Mouse (Mus musculus) liver, embryonic 11.5 days (tissue): ENCODE measurements around the gene Pdk2. TPM values are rescaled to one million over a fixed set of nuclear protein-coding genes. Genes with fewer than 3 reads are reported as not detected.

Experiments used
- ATAC-seq: fragments of 200-750 bp; cut with Nextera tagmentation; replicated peaks from 2 replicates; pipeline ENCODE4 v1.8.0; 2017; ENCODE audit warnings: moderate number of reproducible peaks, mild to moderate bottlenecking, moderate TSS enrichment, moderate library complexity; ENCODE audit not compliant: low FRiP score
- DNase-seq: peaks from one replicate; pipeline ENCODE4 v3.0.0-alpha.2; 2017; ENCODE audit warnings: low spot score
- H3K27ac ChIP-seq: fragments of 300-500 bp; sonication (generic); 2 replicates; pipeline ENCODE4 v1.5.1; 2014; ENCODE audit warnings: mild to moderate bottlenecking, low read depth, low read length, control low read depth
- H3K27me3 ChIP-seq: fragments of 300-500 bp; sonication (generic); replicated peaks from 2 replicates; pipeline ENCODE4 v1.6.1; 2014; ENCODE audit warnings: low read length, mixed read lengths; ENCODE audit not compliant: control insufficient read depth, insufficient read depth
- H3K36me3 ChIP-seq: fragments of 300-500 bp; sonication (generic); 2 replicates; pipeline ENCODE4 v1.6.1; 2014; ENCODE audit warnings: mild to moderate bottlenecking, low read length, moderate library complexity, mixed read lengths; ENCODE audit not compliant: control insufficient read depth, insufficient read depth
- H3K4me1 ChIP-seq: fragments of 300-500 bp; sonication (generic); replicated peaks from 2 replicates; pipeline ENCODE4 v1.6.1; 2014; ENCODE audit warnings: low read length, mixed read lengths; ENCODE audit not compliant: control insufficient read depth, insufficient read depth
- H3K4me2 ChIP-seq: fragments of 300-500 bp; sonication (generic); 2 replicates; pipeline ENCODE4 v1.6.1; 2014; ENCODE audit warnings: mild to moderate bottlenecking, control low read depth, moderate library complexity
- H3K4me3 ChIP-seq: fragments of 300-500 bp; sonication (generic); 2 replicates; pipeline ENCODE4 v1.5.1; 2014; ENCODE audit warnings: low read depth, low read length, control low read depth
- H3K9ac ChIP-seq: fragments of 300-500 bp; sonication (generic); 2 replicates; pipeline ENCODE4 v1.6.1; 2014; ENCODE audit warnings: low read depth, low read length, control low read depth
- H3K9me3 ChIP-seq: fragments of 300-500 bp; sonication (generic); 2 replicates; pipeline ENCODE4 v1.6.1; 2016; ENCODE audit warnings: low read length, inconsistent platforms, mixed read lengths; ENCODE audit not compliant: control insufficient read depth
- WGBS: fragments of 180-500 bp; shearing (Covaris S2); extraction: QIAGEN DNeasy Blood & Tissue Kit; methylation state at CpG from one replicate; pipeline ENCODE4 v1.1.7; 2014; 5-methylcytosine and 5-hydroxymethylcytosine counted together
- polyA plus RNA-seq: library from polyadenylated mRNA; unstranded; fragments of >200 nt; fragmentation: Nextera tagmentation; extraction: Ambion mirVana; gene quantifications from 2 replicates; pipeline ENCODE4 v1.2.1, GENCODE M21; 2014

Pdk2 gene
- 14.9 and 15.2 TPM in 2 replicates for polyA plus RNA-seq

DNA sequence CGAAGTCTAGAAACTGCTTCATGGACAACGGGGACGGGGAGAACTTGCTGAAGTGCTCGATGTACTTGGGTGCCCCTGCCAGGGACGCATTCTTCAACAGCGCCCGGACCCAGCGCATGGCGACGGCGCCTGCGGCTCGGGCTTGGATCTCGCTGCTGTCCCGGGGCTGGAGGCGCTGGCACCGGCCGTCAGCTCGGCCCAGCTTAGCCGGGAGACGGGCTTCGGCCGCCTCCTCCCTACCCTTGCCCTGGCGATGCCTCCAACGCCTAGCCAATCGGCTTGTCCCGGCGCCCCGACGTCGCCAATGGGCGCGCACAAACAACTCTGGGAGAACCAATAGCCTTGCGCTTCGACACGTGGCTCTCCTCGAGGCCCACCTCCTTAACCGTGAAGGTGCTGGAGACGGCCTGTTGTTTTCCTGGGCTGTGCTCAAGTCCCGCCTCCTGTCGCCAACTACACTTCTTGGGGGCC is at the start of gene Pdk2:
Gene Pdk2 (minus strand): TSS at position 216 of the 471 bp plus-strand sequence.
- Histone ChIP-seq H3K36me3 (no peaks in the 10 kb centered on the region), H3K4me1 (peaks cover 14% of the 10 kb centered on the region), H3K9me3 (no peaks in the 10 kb centered on the region), H3K9ac (peak within 1 kb of the TSS; percentile 77), H3K27ac (peak within 1 kb of the TSS; percentile 40), H3K4me2 (peak within 1 kb of the TSS; percentile 91), H3K27me3 (peaks cover 13% of the 10 kb centered on the region; the same call in 1 of the 2 replicates), H3K4me3 (peak within 1 kb of the TSS; percentile 75)
- DNase-seq (peak; percentile 89), ATAC-seq (peak; percentile 97)
- WGBS: under 1% methylated on average over 41 of the region's 41 CpGs

DNA sequence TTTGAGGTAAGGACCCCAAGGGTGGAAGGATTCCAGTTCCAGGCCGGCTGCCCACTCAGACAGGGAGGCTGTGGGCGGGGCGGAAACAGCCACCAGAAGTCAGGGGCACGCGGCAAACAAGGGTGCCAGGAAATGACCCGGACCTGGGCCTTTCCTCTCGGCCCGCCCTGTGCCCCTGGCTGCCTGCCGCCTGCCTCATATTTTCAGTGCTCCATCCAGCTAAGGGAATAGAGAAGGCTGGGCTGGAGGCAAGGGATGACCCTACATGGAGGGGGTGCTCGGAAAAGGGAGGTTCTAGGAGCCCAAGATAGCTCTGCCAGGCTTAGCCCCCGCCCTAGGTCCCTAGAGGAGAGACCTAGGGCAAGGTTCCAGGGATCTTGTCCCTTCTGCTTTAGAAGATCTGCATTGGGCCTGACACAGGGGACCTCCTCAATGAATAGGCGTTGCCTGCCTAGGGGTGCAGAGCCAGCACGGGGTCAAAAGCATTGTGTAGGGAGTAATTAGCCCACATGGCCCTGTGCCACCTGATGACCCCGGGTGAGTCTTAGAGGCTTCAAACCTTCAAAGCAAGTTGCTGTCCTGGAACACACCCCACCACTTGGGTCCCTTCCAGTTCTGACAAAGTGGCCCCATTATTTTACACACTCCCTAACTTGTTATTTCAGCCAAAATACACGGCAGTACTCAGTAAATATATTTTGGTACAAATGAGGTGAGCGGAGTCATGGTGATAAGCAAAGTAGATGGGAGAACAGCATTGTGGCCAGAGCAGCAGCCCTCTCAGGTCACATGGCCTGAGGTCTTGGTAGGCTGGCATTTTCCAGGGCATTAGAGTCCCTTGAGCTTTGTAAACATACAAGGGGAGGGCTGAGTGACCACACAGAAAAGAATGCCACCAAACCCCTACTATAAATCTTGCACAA is 48.0 kb upstream of the Pdk2 start:
- Histone ChIP-seq H3K9ac (no peak overlapping the region), H3K4me3 (no peak overlapping the region), H3K27ac (no peak overlapping the region), H3K36me3 (no peaks in the 10 kb centered on the region), H3K4me1 (peaks cover 15% of the 10 kb centered on the region), H3K27me3 (peaks cover 5% of the 10 kb centered on the region; the same call in 1 of the 2 replicates), H3K9me3 (no peaks in the 10 kb centered on the region), H3K4me2 (no peak overlapping the region)
- ATAC-seq (no peak), DNase-seq (no peak)
- WGBS: 59% methylated on average over 16 of the region's 16 CpGs

DNA sequence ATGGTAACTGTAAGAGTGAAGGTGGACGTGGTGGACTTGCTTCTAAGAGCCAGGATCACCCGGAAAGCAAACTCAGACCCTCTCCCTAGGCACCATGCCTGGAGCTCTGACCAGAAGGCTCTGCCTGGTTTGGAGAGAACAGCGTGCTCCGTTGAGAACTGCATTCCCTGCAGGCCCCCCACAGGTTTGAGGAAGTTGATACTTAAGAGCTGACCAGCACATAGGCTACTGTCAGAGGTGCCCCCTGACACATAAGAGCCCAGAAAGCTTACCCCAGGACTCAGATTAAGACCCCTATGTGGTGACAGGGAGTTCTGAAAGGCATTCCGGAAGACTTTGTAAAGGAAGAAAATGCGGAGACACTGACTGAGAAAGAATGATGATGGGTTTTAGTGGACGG is 47.1 kb upstream of the Pdk2 start:
- no peak overlapping the region for H3K4me3 ChIP-seq
- no peak overlapping the region for H3K27ac ChIP-seq
- H3K27me3 ChIP-seq: peaks cover 5% of the 10 kb centered on the region; the same call in 1 of the 2 replicates
- no peaks in the 10 kb centered on the region for H3K36me3 ChIP-seq
- H3K4me2 ChIP-seq: no peak overlapping the region
- WGBS: 37% methylated on average over 7 of the region's 7 CpGs
- no peaks in the 10 kb centered on the region for H3K9me3 ChIP-seq
- ATAC-seq: no peak
- peaks cover 16% of the 10 kb centered on the region for H3K4me1 ChIP-seq
- no peak for DNase-seq
- no peak overlapping the region for H3K9ac ChIP-seq

DNA sequence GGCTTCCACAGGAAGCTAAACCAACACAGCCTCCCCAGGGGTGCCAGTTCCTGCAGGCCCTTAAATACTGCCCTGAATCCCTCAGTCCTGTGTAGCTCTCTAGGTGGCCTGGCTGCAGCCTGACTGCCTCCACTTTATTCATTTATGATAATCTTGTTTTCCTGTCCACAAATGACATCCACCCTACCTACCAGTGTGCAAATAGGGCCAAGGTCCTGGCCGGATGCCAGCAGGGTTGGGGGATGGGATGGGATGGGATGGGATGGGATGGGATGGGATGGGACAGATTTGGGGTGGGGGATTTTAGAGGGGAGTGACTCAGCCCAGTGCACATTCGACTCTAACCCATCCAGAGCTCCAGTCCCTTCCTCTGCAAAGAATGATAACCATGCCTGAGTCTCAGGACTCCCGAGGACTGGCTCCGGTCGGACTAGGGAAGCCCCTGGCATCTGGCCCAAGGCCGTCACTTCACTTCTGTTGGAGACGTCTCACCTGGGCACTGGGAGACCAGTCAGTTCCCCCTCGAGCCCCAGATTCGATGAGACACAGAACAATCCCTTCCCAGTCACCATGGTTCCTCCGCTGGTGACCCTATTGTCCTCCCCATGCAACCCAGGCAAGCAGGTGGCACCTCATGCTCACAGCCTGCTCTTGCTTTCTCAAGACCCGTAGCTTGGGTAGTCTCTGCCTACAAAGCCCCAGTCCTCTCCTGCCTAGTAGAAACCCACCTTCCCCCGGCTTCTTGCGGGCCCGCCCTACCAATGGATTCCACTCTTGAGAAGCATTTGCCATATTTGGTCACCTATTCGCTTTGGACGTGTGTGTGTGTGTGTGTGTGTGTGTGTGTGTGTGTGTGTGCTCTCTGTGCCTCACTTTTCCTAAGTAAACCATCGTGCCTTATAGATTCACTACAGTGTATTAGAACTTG is 46.4 kb upstream of the Pdk2 start:
- Histone ChIP-seq H3K4me1 (peaks cover 16% of the 10 kb centered on the region), H3K9ac (no peak overlapping the region), H3K4me3 (no peak overlapping the region), H3K36me3 (no peaks in the 10 kb centered on the region), H3K4me2 (no peak overlapping the region), H3K27me3 (peaks cover 5% of the 10 kb centered on the region; the same call in 1 of the 2 replicates), H3K9me3 (no peaks in the 10 kb centered on the region), H3K27ac (no peak overlapping the region)
- 62% methylated on average over 17 of the region's 17 CpGs for WGBS
- ATAC-seq (no peak), DNase-seq (no peak)

DNA sequence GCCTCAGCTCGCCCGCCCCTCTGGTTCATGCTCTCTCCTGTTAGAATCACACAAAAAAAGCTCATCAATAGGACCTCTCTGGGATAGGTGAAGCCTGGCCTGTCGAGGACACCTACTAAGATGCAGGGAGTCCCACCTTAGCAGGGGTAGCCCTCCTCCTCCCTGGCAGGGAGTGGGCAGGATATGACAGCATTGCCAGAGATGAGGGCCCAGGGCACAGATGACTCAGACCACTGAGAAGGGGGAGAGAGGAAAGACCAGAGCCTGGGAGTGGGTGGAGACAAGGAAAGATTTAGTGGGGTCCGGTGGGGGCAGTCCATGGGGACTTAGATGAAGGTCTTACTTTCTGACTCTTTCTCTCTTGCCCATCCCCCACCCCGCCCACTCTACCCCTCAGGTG is 45.1 kb upstream of the Pdk2 start:
- H3K9me3 ChIP-seq: no peaks in the 10 kb centered on the region
- 41% methylated on average over 5 of the region's 5 CpGs for WGBS

DNA sequence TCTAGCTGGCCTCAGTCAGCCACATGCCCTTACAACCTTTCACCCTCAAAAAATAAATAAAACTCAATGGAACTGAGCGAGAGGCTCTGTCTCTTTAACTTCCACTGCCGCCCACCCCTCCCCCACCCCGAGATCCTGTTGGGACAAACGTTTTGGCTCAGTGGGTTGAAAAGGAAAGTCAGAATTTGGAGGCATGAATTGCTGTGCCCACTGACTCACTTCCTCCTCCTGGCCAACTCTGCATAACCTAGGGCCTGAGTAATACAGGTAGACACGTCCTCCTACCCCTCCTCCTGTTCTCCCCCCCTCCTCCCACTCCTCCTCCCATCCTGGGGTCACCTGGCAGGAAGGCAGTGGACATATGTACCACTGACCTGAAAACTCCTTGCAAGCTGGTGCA is 44.6 kb upstream of the Pdk2 start:
- ATAC-seq: no peak

More for the DNA sequence above, 45.1 kb upstream of the Pdk2 start:
- no peak overlapping the region for H3K4me3 ChIP-seq
- H3K4me2 ChIP-seq: no peak overlapping the region
- H3K27ac ChIP-seq: no peak overlapping the region
- H3K4me1 ChIP-seq: peaks cover 16% of the 10 kb centered on the region
- no peak overlapping the region for H3K9ac ChIP-seq
- H3K36me3 ChIP-seq: no peaks in the 10 kb centered on the region
- DNase-seq (no peak), ATAC-seq (no peak)
- H3K27me3 ChIP-seq: peaks cover 13% of the 10 kb centered on the region

DNA sequence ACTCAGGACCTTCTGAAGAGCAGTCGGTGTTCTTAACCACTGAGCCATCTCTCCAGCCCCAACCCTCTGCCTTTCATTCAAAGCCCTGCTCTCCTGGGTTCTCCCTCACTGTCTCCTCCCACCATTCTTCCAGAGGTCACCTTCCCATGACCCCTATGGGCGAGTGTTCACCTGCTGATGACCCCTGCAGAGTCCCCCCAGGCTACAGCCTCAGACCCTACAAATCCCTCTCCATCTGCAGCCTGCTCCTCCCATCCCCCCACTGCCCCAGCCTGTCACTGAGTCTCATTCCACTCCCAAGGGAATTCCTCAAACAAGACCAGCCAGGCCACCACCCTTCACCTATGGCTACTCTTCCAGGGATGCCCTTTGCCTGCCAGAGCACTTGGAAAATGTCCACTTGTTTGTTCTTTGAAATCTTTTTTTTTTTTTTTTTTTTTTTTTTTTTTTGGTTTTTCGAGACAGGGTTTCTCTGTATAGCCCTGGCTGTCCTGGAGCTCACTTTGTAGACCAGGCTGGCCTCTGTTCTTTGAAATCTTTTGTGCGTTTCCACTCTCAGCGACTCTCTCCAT is 43.7 kb upstream of the Pdk2 start:
- peaks cover 16% of the 10 kb centered on the region for H3K4me1 ChIP-seq
- DNase-seq (no peak), ATAC-seq (no peak)
- H3K4me3 ChIP-seq: no peak overlapping the region
- no peak overlapping the region for H3K27ac ChIP-seq
- 36% methylated on average over 5 of the region's 5 CpGs for WGBS
- no peak overlapping the region for H3K4me2 ChIP-seq
- H3K9me3 ChIP-seq: no peaks in the 10 kb centered on the region
- H3K27me3 ChIP-seq: peaks cover 15% of the 10 kb centered on the region
- no peaks in the 10 kb centered on the region for H3K36me3 ChIP-seq
- no peak overlapping the region for H3K9ac ChIP-seq

More for the DNA sequence above, 44.6 kb upstream of the Pdk2 start:
- Histone ChIP-seq H3K36me3 (no peaks in the 10 kb centered on the region), H3K9ac (no peak overlapping the region), H3K4me3 (no peak overlapping the region), H3K27ac (no peak overlapping the region), H3K4me2 (no peak overlapping the region), H3K9me3 (no peaks in the 10 kb centered on the region), H3K4me1 (peaks cover 16% of the 10 kb centered on the region), H3K27me3 (peaks cover 13% of the 10 kb centered on the region)
- 12% methylated on average over 5 of the region's 5 CpGs for WGBS
- no peak for DNase-seq

DNA sequence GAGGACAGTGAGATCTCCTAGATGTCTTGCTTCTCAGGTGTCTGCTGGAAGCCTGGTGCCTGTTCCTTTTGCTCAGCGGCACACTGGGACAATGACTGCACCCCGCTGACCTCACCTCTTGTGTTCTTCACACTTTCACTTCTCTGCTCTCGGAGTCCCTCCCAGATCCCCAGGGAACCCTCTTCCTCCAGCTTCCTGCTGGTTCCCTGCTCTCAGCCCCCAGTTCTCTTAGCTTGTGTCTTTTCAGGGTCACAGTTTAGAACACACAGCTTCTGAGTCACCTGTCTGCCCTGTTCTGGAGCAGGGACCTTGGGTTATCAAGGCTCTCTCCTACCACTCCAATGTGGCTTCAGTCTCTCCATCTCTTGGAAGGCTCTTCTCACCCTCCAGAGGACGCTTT is 43.0 kb upstream of the Pdk2 start:
- Histone ChIP-seq H3K27me3 (peaks cover 22% of the 10 kb centered on the region), H3K9ac (no peak overlapping the region), H3K4me1 (peaks cover 20% of the 10 kb centered on the region), H3K4me2 (no peak overlapping the region), H3K9me3 (no peaks in the 10 kb centered on the region), H3K27ac (no peak overlapping the region), H3K36me3 (no peaks in the 10 kb centered on the region), H3K4me3 (no peak overlapping the region)
- no peak for DNase-seq
- WGBS: 22% methylated on average over 4 of the region's 4 CpGs
- ATAC-seq: no peak
